Mouse (Mus musculus): ENCODE results near the gene Ndst2.

Gene Ndst2

GRCm38 (mm10) chr14:20701554-20701953 lies 32.8 kb downstream of the Ndst2 start:
- in situ Hi-C loops (cut with MboI, MseI), result no loop called here

GRCm38 (mm10) chr14:20700362-20700761 lies 34.0 kb downstream of the Ndst2 start:
- in situ Hi-C loops (cut with MboI, MseI), result no loop called here

GRCm38 (mm10) chr14:20698515-20698914 lies 35.8 kb downstream of the Ndst2 start:
- in situ Hi-C loops (cut with MboI, MseI), result no loop called here

GRCm38 (mm10) chr14:20696986-20697385 lies 37.4 kb downstream of the Ndst2 start:
- in situ Hi-C loops (cut with MboI, MseI), result no loop called here

GRCm38 (mm10) chr14:20695761-20696520 lies 38.4 kb downstream of the Ndst2 start:
- in situ Hi-C loops (cut with MboI, MseI), result no loop called here

GRCm38 (mm10) chr14:20694884-20695760 lies 39.2 kb downstream of the Ndst2 start, which contains the start of gene Fut11:
TSS of gene Fut11 (plus strand) at chr14:20694968.
- in situ Hi-C loops (cut with MboI, MseI), result no loop called here

GRCm38 (mm10) chr14:20694185-20694883 lies 40.0 kb downstream of the Ndst2 start:
- in situ Hi-C loops (cut with MboI, MseI), result no loop called here

- in situ Hi-C loops (cut with MboI, MseI), result no loop called here
These were observed 40.7 kb downstream of the Ndst2 start for GRCm38 (mm10) chr14:20693589-20694101.

- in situ Hi-C loops (cut with MboI, MseI), result no loop called here
These were observed 42.6 kb downstream of the Ndst2 start for GRCm38 (mm10) chr14:20691772-20692171.

- in situ Hi-C loops (cut with MboI, MseI), result no loop called here
These were observed 45.4 kb downstream of the Ndst2 start for GRCm38 (mm10) chr14:20689009-20689408.

- in situ Hi-C loops (cut with MboI, MseI), result no loop called here
These were observed 47.8 kb downstream of the Ndst2 start for GRCm38 (mm10) chr14:20686576-20686975.

- in situ Hi-C loops (cut with MboI, MseI), result no loop called here
These were observed 51.9 kb downstream of the Ndst2 start for GRCm38 (mm10) chr14:20682498-20682897.

GRCm38 (mm10) chr14:20681742-20682141 lies 52.6 kb downstream of the Ndst2 start:
- in situ Hi-C loops (cut with MboI, MseI), result no loop called here

GRCm38 (mm10) chr14:20677906-20678305 lies 56.5 kb downstream of the Ndst2 start:
- in situ Hi-C loops (cut with MboI, MseI), result no loop called here

- in situ Hi-C loops (cut with MboI, MseI), result no loop called here
These were observed 60.1 kb downstream of the Ndst2 start, which contains the start of gene Sec24c for GRCm38 (mm10) chr14:20674064-20674833. TSS of gene Sec24c (plus strand) at chr14:20674308.

GRCm38 (mm10) chr14:20673735-20674063 lies 60.7 kb downstream of the Ndst2 start:
- in situ Hi-C loops (cut with MboI, MseI), result no loop called here
